Mouse (Mus musculus): ENCODE data around the gene Ctsl. TPM values are rescaled to one million over a fixed set of nuclear protein-coding genes. Genes with fewer than 3 reads are reported as not detected.

Gene Ctsl
- total and polyA plus RNA-seq, 2 experiments from 2014 or later, result 125 to 227 TPM

DNA sequence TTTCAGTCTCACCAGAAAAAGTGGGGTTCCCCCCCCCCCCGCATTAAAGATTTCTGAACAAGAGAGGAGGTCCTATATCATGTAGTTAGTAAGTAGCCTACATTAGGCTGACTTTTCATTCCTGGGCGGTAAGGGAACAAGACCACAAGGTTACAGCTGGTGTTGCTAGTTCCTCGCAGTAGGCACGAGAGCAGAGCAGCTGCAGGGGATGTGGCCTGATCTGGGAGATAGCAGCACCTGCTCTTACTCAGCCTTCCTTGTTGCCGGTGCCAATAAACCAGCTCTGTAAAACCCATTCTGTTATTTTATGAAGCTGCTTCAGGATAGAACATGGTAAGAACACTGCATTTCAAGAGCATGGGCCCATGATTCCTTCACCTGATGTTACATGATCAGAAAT lies 39.9 kb upstream of the Ctsl start:
- no peaks in the 10 kb centered on the region for H3K4me1 ChIP-seq (ENCODE audit: control insufficient read depth, insufficient read depth)
- H3K27ac ChIP-seq (ENCODE audit: low read depth), result peak overlapping the region; percentile 47; the same call in 1 of the 2 replicates
- DNase-seq (ENCODE audit: low spot score) (no peak), ATAC-seq (ENCODE audit: insufficient read depth, low read depth) (no peak)
- 57% methylated on average over 5 of the region's 5 CpGs for WGBS
- H3K36me3 ChIP-seq (replicated peaks; ENCODE audit: control insufficient read depth, insufficient read depth, low read length), result no peaks in the 10 kb centered on the region
- H3K27me3 ChIP-seq (ENCODE audit: control insufficient read depth, insufficient read depth, low read length), result no peaks in the 10 kb centered on the region
- H3K9me3 ChIP-seq (replicated peaks; ENCODE audit: control insufficient read depth, low read length), result no peaks in the 10 kb centered on the region
- H3K4me3 ChIP-seq (ENCODE audit: low read depth, low read length), result no peak overlapping the region
- no peak for TF ChIP-seq CTCF (IDR thresholded peaks at IDR 0.05; ENCODE audit: low read depth)
- no peak for TF ChIP-seq EP300 (IDR thresholded peaks at IDR 0.05; ENCODE audit: low read depth)
- H3K4me2 ChIP-seq (ENCODE audit: low read depth, low read length), result no peak overlapping the region
- no peak overlapping the region for H3K9ac ChIP-seq (replicated peaks; ENCODE audit: low read depth, low read length)

DNA sequence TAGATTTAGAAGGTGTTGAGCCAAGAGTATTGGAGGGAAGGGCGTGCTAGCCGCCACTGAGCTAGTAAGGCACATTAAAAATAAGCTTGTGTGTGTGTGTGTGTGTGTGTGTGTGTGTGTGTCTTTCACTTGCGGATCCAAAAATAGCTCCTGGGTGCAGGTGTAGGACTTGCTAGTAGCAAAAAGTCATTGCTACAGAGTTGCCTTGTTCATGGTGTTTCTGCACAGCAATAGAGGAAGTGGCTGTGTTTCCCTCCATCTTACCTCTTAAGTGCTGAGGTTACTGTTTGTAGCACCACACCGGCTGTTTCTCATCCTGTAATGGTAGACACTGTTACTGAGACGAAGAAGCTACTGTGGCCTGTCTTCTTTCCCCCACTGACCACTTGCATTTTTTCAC lies 37.3 kb upstream of the Ctsl start:
- H3K4me1 ChIP-seq (ENCODE audit: control insufficient read depth, insufficient read depth), result peaks cover 7% of the 10 kb centered on the region; the same call in 1 of the 2 replicates
- WGBS, result 75% methylated on average over 5 of the region's 5 CpGs
- no peaks in the 10 kb centered on the region for H3K9me3 ChIP-seq (replicated peaks; ENCODE audit: control insufficient read depth, low read length)
- no peaks in the 10 kb centered on the region for H3K27me3 ChIP-seq (ENCODE audit: control insufficient read depth, insufficient read depth, low read length)
- H3K4me3 ChIP-seq (ENCODE audit: low read depth, low read length), result no peak overlapping the region
- TF ChIP-seq CTCF (IDR thresholded peaks at IDR 0.05; ENCODE audit: low read depth) (no peak), EP300 (IDR thresholded peaks at IDR 0.05; ENCODE audit: low read depth) (no peak)
- no peak overlapping the region for H3K4me2 ChIP-seq (ENCODE audit: low read depth, low read length)
- H3K27ac ChIP-seq (ENCODE audit: low read depth), result no peak overlapping the region
- H3K9ac ChIP-seq (replicated peaks; ENCODE audit: low read depth, low read length), result no peak overlapping the region
- H3K36me3 ChIP-seq (replicated peaks; ENCODE audit: control insufficient read depth, insufficient read depth, low read length), result no peaks in the 10 kb centered on the region
- ATAC-seq (ENCODE audit: insufficient read depth, low read depth), result no peak
- DNase-seq (ENCODE audit: low spot score), result no peak

DNA sequence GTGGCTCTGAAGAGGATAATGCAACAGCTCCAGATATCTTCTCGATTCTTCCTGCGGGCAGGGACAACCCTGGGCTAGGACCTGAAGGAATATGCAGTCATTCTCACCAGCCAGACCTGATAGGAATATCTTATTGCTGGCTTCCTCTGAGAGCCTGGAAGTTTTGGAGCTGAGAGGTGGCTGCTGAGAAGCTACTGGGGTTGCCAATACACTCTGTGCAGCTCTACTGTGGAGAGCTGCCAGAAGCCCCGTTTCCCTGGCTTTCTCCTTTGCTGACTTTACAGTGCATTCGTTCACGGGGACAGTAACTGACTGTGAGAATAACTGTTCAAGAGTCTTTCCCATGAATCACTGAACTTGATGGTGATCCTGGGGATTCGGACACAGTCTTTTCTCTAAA lies 34.9 kb upstream of the Ctsl start:
- peaks cover 11% of the 10 kb centered on the region; the same call in 1 of the 2 replicates for H3K4me1 ChIP-seq (ENCODE audit: control insufficient read depth, insufficient read depth)
- H3K36me3 ChIP-seq (replicated peaks; ENCODE audit: control insufficient read depth, insufficient read depth, low read length), result no peaks in the 10 kb centered on the region
- WGBS, result 48% methylated on average over 6 of the region's 6 CpGs
- no peak overlapping the region for H3K4me3 ChIP-seq (ENCODE audit: low read depth, low read length)
- ATAC-seq (ENCODE audit: insufficient read depth, low read depth) (no peak), DNase-seq (ENCODE audit: low spot score) (no peak)
- H3K27ac ChIP-seq (ENCODE audit: low read depth), result no peak overlapping the region
- H3K27me3 ChIP-seq (ENCODE audit: control insufficient read depth, insufficient read depth, low read length), result no peaks in the 10 kb centered on the region
- no peak overlapping the region for H3K4me2 ChIP-seq (ENCODE audit: low read depth, low read length)
- no peak overlapping the region for H3K9ac ChIP-seq (replicated peaks; ENCODE audit: low read depth, low read length)
- no peaks in the 10 kb centered on the region for H3K9me3 ChIP-seq (replicated peaks; ENCODE audit: control insufficient read depth, low read length)
- no peak for TF ChIP-seq EP300 (IDR thresholded peaks at IDR 0.05; ENCODE audit: low read depth)

DNA sequence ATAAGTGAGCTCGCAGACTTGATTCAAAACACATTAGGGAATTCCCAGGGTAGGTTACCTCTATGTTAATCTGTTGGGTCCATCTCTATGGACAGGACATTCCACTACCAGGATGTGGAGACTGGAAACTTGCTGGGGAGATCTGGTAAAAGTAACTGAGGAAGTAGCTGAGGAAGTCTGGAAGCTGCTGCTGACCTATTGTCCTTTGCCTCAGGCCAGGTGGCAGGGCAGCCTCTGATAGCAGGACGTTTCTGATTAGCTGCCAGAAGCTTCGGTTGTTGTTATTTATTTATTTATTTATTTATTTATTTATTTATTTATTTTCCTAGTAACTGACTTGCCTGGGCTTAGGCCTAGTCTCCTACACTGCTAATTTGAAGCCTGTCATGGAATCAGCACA lies 32.8 kb upstream of the Ctsl start:
- no peak for ATAC-seq (ENCODE audit: insufficient read depth, low read depth)
- Histone ChIP-seq H3K9me3 (replicated peaks; ENCODE audit: control insufficient read depth, low read length) (no peaks in the 10 kb centered on the region), H3K4me3 (ENCODE audit: low read depth, low read length) (no peak overlapping the region), H3K4me2 (ENCODE audit: low read depth, low read length) (no peak overlapping the region), H3K27ac (ENCODE audit: low read depth) (no peak overlapping the region), H3K36me3 (replicated peaks; ENCODE audit: control insufficient read depth, insufficient read depth, low read length) (no peaks in the 10 kb centered on the region), H3K27me3 (ENCODE audit: control insufficient read depth, insufficient read depth, low read length) (no peaks in the 10 kb centered on the region), H3K9ac (replicated peaks; ENCODE audit: low read depth, low read length) (no peak overlapping the region), H3K4me1 (ENCODE audit: control insufficient read depth, insufficient read depth) (peaks cover 11% of the 10 kb centered on the region; the same call in 1 of the 2 replicates)
- no peak for DNase-seq (ENCODE audit: low spot score)
- WGBS, result 48% methylated on average over 3 of the region's 3 CpGs
- TF ChIP-seq EP300 (IDR thresholded peaks at IDR 0.05; ENCODE audit: low read depth) (no peak), CTCF (IDR thresholded peaks at IDR 0.05; ENCODE audit: low read depth) (no peak)

DNA sequence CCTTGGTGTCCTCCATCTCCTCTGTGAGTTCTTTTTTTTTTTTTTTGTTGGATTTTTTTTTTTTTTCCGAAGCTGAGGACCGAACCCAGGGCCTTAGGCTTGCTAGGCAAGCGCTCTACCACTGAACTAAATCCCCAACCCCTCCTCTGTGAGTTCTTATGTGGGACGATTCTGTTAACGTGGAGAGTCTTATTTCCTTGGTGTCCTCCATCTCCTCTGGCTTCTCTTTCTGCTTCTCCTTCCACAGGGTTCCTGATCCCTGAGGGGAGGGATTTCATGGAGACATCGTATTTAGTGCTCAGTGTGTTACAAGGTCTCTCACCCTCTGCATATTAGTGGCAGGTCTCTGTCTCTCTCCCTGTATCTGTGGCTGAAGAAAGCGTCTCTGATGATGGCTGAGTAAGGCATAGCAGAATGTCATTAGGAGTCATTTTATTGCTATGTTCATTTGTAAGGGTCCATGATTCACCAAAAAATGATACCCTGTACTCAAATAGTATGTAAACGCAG lies 32.3 kb upstream of the Ctsl start:
- DNase-seq (ENCODE audit: low spot score) (no peak), ATAC-seq (ENCODE audit: insufficient read depth, low read depth) (no peak)
- Histone ChIP-seq H3K4me2 (ENCODE audit: low read depth, low read length) (no peak overlapping the region), H3K4me1 (ENCODE audit: control insufficient read depth, insufficient read depth) (peaks cover 11% of the 10 kb centered on the region; the same call in 1 of the 2 replicates), H3K4me3 (ENCODE audit: low read depth, low read length) (no peak overlapping the region), H3K36me3 (replicated peaks; ENCODE audit: control insufficient read depth, insufficient read depth, low read length) (no peaks in the 10 kb centered on the region), H3K27ac (ENCODE audit: low read depth) (no peak overlapping the region), H3K9me3 (replicated peaks; ENCODE audit: control insufficient read depth, low read length) (no peaks in the 10 kb centered on the region), H3K27me3 (ENCODE audit: control insufficient read depth, insufficient read depth, low read length) (no peaks in the 10 kb centered on the region), H3K9ac (replicated peaks; ENCODE audit: low read depth, low read length) (no peak overlapping the region)
- WGBS, result 88% methylated on average over 8 of the region's 8 CpGs
- TF ChIP-seq EP300 (IDR thresholded peaks at IDR 0.05; ENCODE audit: low read depth) (no peak), CTCF (IDR thresholded peaks at IDR 0.05; ENCODE audit: low read depth) (no peak)

DNA sequence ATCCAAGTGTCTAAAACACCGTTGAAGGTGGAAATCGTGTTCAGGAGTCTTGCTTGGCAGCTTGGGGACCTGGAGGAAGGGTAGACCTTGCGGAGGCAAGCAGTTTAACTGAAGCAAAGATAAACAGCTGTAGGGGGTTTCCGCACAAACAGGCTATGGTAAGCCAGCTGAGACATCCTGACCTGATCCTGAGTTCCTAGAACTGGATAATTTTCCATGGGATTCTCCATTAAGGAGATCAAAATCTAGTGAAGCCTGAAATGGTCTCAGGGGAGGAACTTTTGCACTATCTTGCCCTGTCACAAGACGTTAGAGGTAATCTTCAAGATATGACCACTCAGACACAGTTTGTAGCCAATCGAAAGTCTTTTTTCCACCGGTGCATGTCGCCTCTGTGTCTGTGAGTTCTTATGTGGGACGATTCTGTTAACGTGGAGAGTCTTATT lies 31.8 kb upstream of the Ctsl start:
- Histone ChIP-seq H3K36me3 (replicated peaks; ENCODE audit: control insufficient read depth, insufficient read depth, low read length) (no peaks in the 10 kb centered on the region), H3K4me2 (ENCODE audit: low read depth, low read length) (no peak overlapping the region), H3K4me1 (ENCODE audit: control insufficient read depth, insufficient read depth) (peaks cover 11% of the 10 kb centered on the region; the same call in 1 of the 2 replicates), H3K9me3 (replicated peaks; ENCODE audit: control insufficient read depth, low read length) (no peaks in the 10 kb centered on the region), H3K4me3 (ENCODE audit: low read depth, low read length) (no peak overlapping the region), H3K27ac (ENCODE audit: low read depth) (no peak overlapping the region), H3K27me3 (ENCODE audit: control insufficient read depth, insufficient read depth, low read length) (no peaks in the 10 kb centered on the region), H3K9ac (replicated peaks; ENCODE audit: low read depth, low read length) (no peak overlapping the region)
- WGBS, result 68% methylated on average over 10 of the region's 10 CpGs
- DNase-seq (ENCODE audit: low spot score), result no peak
- TF ChIP-seq EP300 (IDR thresholded peaks at IDR 0.05; ENCODE audit: low read depth) (no peak), CTCF (IDR thresholded peaks at IDR 0.05; ENCODE audit: low read depth) (no peak)
- ATAC-seq (ENCODE audit: insufficient read depth, low read depth), result no peak

All from heart, postnatal 0 days (tissue).